Mouse (Mus musculus): ENCODE results near the gene Fancd2.

- TF ChIP-seq CTCF (IDR thresholded peaks at IDR 0.05; ENCODE audit: control insufficient read depth, insufficient read depth, insufficient read length) (no peak), USF1 (IDR thresholded peaks at IDR 0.05; ENCODE audit: low read depth) (no peak), MAX (IDR thresholded peaks at IDR 0.05) (no peak), CEBPB (IDR thresholded peaks at IDR 0.05; ENCODE audit: low read depth) (no peak), MYOD1 (IDR thresholded peaks at IDR 0.05; ENCODE audit: control insufficient read depth, insufficient read length, low read depth) (peak; percentile 76)
Observed at GRCm38 (mm10) chr6:113508272-113508946, 23.1 kb upstream of the Fancd2 start.
